Mouse (Mus musculus) lung, embryonic 16.5 days (tissue): ENCODE measurements around the gene Zfp704. TPM values are rescaled to one million over a fixed set of nuclear protein-coding genes. Genes with fewer than 3 reads are reported as not detected.

Experiments
- ATAC-seq: fragments of 200-750 bp; cut with Nextera tagmentation; 2 replicates; pipeline ENCODE4 v1.8.0; 2017; ENCODE audit warnings: low read depth, mild to moderate bottlenecking, moderate library complexity
- H3K27ac ChIP-seq: fragments of 300-500 bp; sonication (generic); 2 replicates; pipeline ENCODE4 v1.5.1; 2014; ENCODE audit warnings: mild to moderate bottlenecking, control low read depth, low read length
- H3K27me3 ChIP-seq: fragments of 300-500 bp; sonication (generic); 2 replicates; pipeline ENCODE4 v1.6.1; 2014; ENCODE audit warnings: low read depth, low read length, mixed read lengths; ENCODE audit not compliant: control insufficient read depth, insufficient read depth
- H3K36me3 ChIP-seq: fragments of 300-500 bp; sonication (generic); 2 replicates; pipeline ENCODE4 v1.6.1; 2014; ENCODE audit warnings: low read length; ENCODE audit not compliant: control insufficient read depth, insufficient read depth
- H3K4me1 ChIP-seq: fragments of 300-500 bp; sonication (generic); replicated peaks from 2 replicates; pipeline ENCODE4 v1.6.1; 2014; ENCODE audit warnings: low read length, mixed read lengths; ENCODE audit not compliant: control insufficient read depth, insufficient read depth
- H3K4me2 ChIP-seq: fragments of 300-500 bp; sonication (generic); 2 replicates; pipeline ENCODE4 v1.6.1; 2014; ENCODE audit warnings: low read depth, low read length, control low read depth
- H3K4me3 ChIP-seq: fragments of 300-500 bp; sonication (generic); 2 replicates; pipeline ENCODE4 v1.5.1; 2014; ENCODE audit warnings: mild to moderate bottlenecking, low read length, control low read depth
- H3K9ac ChIP-seq: fragments of 300-500 bp; sonication (generic); 2 replicates; pipeline ENCODE4 v1.6.1; 2014; ENCODE audit warnings: low read length, control low read depth
- H3K9me3 ChIP-seq: fragments of 300-500 bp; sonication (generic); 2 replicates; pipeline ENCODE4 v1.6.1; 2016; ENCODE audit warnings: low read length; ENCODE audit not compliant: control insufficient read depth
- WGBS: fragments of 180-500 bp; shearing (Covaris S2); extraction: QIAGEN DNeasy Blood & Tissue Kit; methylation state at CpG from one replicate; pipeline ENCODE4 v1.1.7; 2014; 5-methylcytosine and 5-hydroxymethylcytosine counted together
- polyA plus RNA-seq: library from polyadenylated mRNA; unstranded; fragments of >200 nt; fragmentation: Nextera tagmentation; extraction: Ambion mirVana; gene quantifications from 2 replicates; pipeline ENCODE4 v1.2.1, GENCODE M21; 2015

The Zfp704 gene
- polyA plus RNA-seq, 1 experiment from 2014 or later: 8.9 TPM

DNA sequence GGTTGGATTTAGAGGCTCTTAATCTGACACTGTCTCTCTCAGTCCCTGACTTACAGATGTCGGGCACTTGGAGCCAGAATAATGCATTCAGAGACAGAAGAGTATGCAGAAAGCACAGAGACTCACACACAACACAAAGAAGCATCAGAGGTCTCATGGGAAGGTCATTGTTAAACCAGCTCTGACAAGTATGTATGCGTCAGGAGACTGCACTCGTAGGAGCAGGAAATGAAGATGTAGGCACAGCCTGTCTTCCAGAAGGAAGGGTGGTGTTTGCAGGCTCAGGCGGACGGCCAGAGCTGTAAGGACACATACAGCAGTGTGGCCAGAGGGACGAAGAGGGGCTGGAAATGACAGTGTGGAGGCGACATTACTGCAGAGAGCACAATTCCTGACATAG lies 72.0 kb downstream of the Zfp704 start:
- no peaks in the 10 kb centered on the region for H3K36me3 ChIP-seq
- H3K4me3 ChIP-seq: no peak overlapping the region
- H3K27ac ChIP-seq: no peak overlapping the region
- no peaks in the 10 kb centered on the region for H3K9me3 ChIP-seq
- H3K4me2 ChIP-seq: no peak overlapping the region
- H3K27me3 ChIP-seq: no peaks in the 10 kb centered on the region
- no peak overlapping the region for H3K9ac ChIP-seq
- H3K4me1 ChIP-seq: peaks cover 3% of the 10 kb centered on the region; the same call in 1 of the 2 replicates
- ATAC-seq: no peak
- WGBS: 48% methylated on average over 7 of the region's 7 CpGs

GRCm38 (mm10) chr3:9530097-9530780 lies 79.6 kb downstream of the Zfp704 start:
- Histone ChIP-seq H3K9ac (no peak overlapping the region), H3K9me3 (no peaks in the 10 kb centered on the region; the same call in 1 of the 2 replicates), H3K27ac (no peak overlapping the region), H3K4me2 (no peak overlapping the region), H3K27me3 (no peaks in the 10 kb centered on the region), H3K4me1 (peaks cover 6% of the 10 kb centered on the region), H3K36me3 (no peaks in the 10 kb centered on the region), H3K4me3 (no peak overlapping the region)
- 65% methylated on average over 9 of the region's 9 CpGs for WGBS
- no peak for ATAC-seq

DNA sequence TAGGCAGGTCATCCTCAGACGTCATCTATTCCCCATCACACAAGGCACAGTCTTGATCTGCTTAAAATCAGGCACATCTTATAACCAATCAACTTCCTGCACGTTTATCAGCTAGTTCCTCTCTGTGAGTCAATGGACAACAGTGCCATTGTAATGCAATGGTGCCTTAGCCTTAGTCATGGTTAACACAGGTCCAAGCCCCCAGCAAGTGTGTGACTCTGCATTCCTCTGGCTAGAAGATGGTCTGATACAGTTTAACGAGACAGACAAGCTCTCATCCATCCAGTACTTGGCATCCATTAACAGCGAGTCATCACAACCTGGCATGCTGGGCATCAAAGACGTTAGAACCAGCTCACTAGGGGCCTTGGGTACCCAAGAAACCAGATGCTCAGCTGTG lies 85.5 kb downstream of the Zfp704 start:
- H3K9ac ChIP-seq: no peak overlapping the region
- H3K9me3 ChIP-seq: no peaks in the 10 kb centered on the region
- H3K27me3 ChIP-seq: no peaks in the 10 kb centered on the region
- no peak overlapping the region for H3K4me3 ChIP-seq
- no peak overlapping the region for H3K27ac ChIP-seq
- 59% methylated on average over 5 of the region's 5 CpGs for WGBS
- peaks cover 38% of the 10 kb centered on the region for H3K4me1 ChIP-seq
- H3K36me3 ChIP-seq: no peaks in the 10 kb centered on the region
- ATAC-seq: no peak
- no peak overlapping the region for H3K4me2 ChIP-seq

GRCm38 (mm10) chr3:9523081-9523932 lies 86.6 kb downstream of the Zfp704 start:
- H3K9me3 ChIP-seq: no peaks in the 10 kb centered on the region
- 44% methylated on average over 18 of the region's 18 CpGs for WGBS
- peaks cover 44% of the 10 kb centered on the region for H3K4me1 ChIP-seq
- peak overlapping the region; percentile 42; the same call in 1 of the 2 replicates for H3K27ac ChIP-seq
- no peak for ATAC-seq
- H3K4me3 ChIP-seq: no peak overlapping the region
- H3K4me2 ChIP-seq: no peak overlapping the region
- H3K9ac ChIP-seq: no peak overlapping the region
- no peaks in the 10 kb centered on the region for H3K27me3 ChIP-seq
- no peaks in the 10 kb centered on the region for H3K36me3 ChIP-seq

GRCm38 (mm10) chr3:9522009-9522408 lies 87.9 kb downstream of the Zfp704 start:
- Histone ChIP-seq H3K4me3 (no peak overlapping the region), H3K4me2 (no peak overlapping the region), H3K27ac (no peak overlapping the region), H3K9me3 (no peaks in the 10 kb centered on the region), H3K36me3 (no peaks in the 10 kb centered on the region), H3K9ac (no peak overlapping the region), H3K4me1 (peaks cover 48% of the 10 kb centered on the region), H3K27me3 (no peaks in the 10 kb centered on the region)
- WGBS: 55% methylated on average over 6 of the region's 6 CpGs
- ATAC-seq: no peak

DNA sequence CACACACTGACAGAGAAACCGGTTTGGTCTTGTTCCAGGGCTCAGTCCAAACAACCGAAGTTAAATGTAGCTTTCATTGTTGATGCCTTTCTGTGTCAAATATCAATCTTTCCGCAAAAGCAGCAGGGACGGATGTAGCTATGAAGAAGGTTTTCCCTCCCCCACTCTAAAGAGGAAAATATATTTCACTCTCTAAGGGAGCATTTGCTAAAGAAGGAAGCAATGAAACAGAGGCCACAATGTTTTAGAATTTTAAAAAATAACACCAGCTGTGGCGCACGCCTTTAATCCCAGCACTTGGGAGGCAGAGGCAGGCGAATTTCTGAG lies 89.2 kb downstream of the Zfp704 start:
- no peaks in the 10 kb centered on the region for H3K27me3 ChIP-seq
- H3K4me3 ChIP-seq: no peak overlapping the region
- H3K9ac ChIP-seq: no peak overlapping the region
- ATAC-seq: no peak
- H3K4me1 ChIP-seq: peaks cover 48% of the 10 kb centered on the region
- no peaks in the 10 kb centered on the region for H3K36me3 ChIP-seq
- H3K4me2 ChIP-seq: peak overlapping the region; percentile 32; the same call in 1 of the 2 replicates
- H3K27ac ChIP-seq: peak overlapping the region; percentile 87
- WGBS: 18% methylated on average over 7 of the region's 7 CpGs
- H3K9me3 ChIP-seq: no peaks in the 10 kb centered on the region

DNA sequence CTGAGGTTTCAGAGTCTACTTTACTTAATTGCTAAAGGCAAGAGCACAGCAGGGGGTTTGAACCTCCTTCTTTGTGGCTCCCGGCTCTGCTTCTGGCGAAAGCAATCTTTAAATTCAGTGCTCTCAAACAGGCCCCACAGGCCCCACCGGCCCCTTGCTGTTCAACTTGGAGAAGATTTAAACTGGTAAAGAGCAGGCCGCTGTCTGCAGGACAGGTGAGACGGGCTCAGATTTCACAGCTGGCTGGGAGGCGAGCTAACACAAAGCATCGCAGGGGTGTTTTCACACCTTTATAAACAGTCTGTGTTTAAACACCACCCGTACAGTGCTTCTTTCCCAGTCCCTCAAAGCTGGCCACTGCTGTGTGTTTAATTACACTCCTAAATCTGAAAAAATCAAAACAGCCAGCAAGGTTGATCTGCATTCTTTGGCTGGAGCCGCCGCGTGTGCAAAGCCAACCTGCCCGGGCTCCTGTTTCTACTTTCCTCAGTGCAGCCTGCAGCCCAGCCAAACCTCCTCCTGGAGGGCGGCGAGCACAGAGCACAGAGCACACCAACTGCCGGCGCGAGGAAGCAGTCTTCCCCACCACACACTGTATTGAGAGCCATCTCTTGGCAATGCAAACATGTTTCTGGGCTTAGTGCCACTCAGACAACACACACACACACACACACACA lies 89.7 kb downstream of the Zfp704 start:
- H3K4me2 ChIP-seq: peak overlapping the region; percentile 32; the same call in 1 of the 2 replicates
- no peaks in the 10 kb centered on the region for H3K27me3 ChIP-seq
- peak overlapping the region; percentile 87 for H3K27ac ChIP-seq
- WGBS: 12% methylated on average over 17 of the region's 17 CpGs
- no peaks in the 10 kb centered on the region for H3K36me3 ChIP-seq
- H3K4me1 ChIP-seq: peaks cover 51% of the 10 kb centered on the region
- peak overlapping the region; percentile 36 for H3K9ac ChIP-seq
- no peaks in the 10 kb centered on the region for H3K9me3 ChIP-seq
- ATAC-seq: peak; percentile 97
- peak overlapping the region; percentile 16; the same call in 1 of the 2 replicates for H3K4me3 ChIP-seq

DNA sequence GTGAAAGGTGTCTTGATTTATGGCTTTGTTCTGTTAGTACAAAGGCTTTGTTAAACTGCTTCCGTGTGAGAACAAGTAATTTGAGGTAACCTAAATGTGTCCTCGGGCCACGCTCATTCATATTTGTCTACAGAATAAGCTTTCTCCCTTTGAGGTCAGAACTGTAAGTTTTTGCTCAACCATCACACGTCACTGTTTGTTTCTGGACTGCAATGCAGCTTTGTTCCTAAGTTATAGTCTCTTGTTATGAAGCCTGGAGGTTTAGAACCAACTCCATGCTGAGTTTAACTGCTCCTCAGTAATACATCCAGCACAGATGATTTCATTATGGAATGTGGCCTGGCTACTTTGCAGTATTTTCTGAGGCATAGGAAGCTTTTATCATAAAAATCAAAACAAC lies 90.4 kb downstream of the Zfp704 start:
- Histone ChIP-seq H3K36me3 (no peaks in the 10 kb centered on the region), H3K4me3 (no peak overlapping the region), H3K27ac (peak overlapping the region; percentile 87), H3K27me3 (no peaks in the 10 kb centered on the region), H3K9me3 (no peaks in the 10 kb centered on the region), H3K9ac (peak overlapping the region; percentile 4; the same call in 1 of the 2 replicates), H3K4me2 (no peak overlapping the region), H3K4me1 (peaks cover 52% of the 10 kb centered on the region)
- 45% methylated on average over 4 of the region's 4 CpGs for WGBS
- ATAC-seq: no peak

GRCm38 (mm10) chr3:9518936-9519335 lies 90.9 kb downstream of the Zfp704 start:
- Histone ChIP-seq H3K4me3 (no peak overlapping the region), H3K9ac (no peak overlapping the region), H3K27me3 (no peaks in the 10 kb centered on the region), H3K36me3 (no peaks in the 10 kb centered on the region), H3K9me3 (no peaks in the 10 kb centered on the region), H3K4me2 (no peak overlapping the region), H3K4me1 (peaks cover 51% of the 10 kb centered on the region), H3K27ac (peak overlapping the region; percentile 87)
- ATAC-seq: no peak
- WGBS: 89% methylated on average over 7 of the region's 7 CpGs
